Mouse (Mus musculus) mature B cell (primary cell): ENCODE measurements at regions not wholly inside any gene's neighbourhood (a gene's known extent, or its start where the extent isn't known, plus 50 kb on each side); places are given as distances from the start of the nearest gene placed in this dataset.
"Not testable (repeated sequence)": the region's sequence is repeated elsewhere in the genome, so short reads cannot be mapped to it uniquely, and the experiment has no call there.

ENCODE experiments used
- in situ Hi-C: fragments of 300-500 bp; cut with MboI; formaldehyde crosslinking; loops from 2 replicates; pipeline ENCODE4 v1.14.3; 2019

DNA sequence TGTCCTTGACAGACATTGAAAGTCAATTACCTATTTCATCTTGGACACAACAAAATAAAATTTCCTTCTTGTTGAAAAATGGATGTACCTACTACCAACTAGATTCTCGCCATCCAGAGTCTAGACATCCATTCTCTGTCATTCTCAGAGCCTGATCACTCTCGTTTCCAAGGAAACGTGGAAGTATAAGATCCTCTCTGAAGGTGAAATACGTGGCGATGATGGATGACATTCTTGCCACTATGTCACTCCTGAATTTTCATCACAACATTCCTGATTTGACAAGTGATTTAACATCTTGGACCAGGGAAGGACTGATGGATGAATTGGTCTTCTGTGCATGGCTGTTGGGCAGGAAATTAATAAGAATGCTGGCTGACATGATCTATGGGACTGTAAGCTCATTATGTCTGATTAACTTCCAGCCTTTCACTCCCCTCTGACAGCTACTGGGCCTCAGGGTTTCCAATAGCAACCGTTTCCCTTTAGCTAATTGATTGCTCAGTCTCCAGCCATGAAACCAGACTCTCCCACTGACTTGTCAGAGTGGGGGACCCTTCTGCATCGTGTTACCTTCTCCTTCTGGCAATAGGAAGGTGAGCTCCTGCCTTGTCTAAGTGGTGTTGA is 140.7 kb upstream of the Gm12728 start:
- in situ Hi-C loops, result no loop called here

GRCm38 (mm10) chr4:105649447-105649833 is 140.2 kb upstream of the Gm12728 start:
- in situ Hi-C loops, result no loop called here

GRCm38 (mm10) chr4:105656071-105656655 is 133.5 kb upstream of the Gm12728 start:
- in situ Hi-C loops, result no loop called here

- in situ Hi-C loops, result no loop called here
Observed at GRCm38 (mm10) chr4:105658581-105658980, 131.1 kb upstream of the Gm12728 start.

- in situ Hi-C loops, result no loop called here
Observed at GRCm38 (mm10) chr4:105676690-105677089, 113.0 kb upstream of the Gm12728 start.

DNA sequence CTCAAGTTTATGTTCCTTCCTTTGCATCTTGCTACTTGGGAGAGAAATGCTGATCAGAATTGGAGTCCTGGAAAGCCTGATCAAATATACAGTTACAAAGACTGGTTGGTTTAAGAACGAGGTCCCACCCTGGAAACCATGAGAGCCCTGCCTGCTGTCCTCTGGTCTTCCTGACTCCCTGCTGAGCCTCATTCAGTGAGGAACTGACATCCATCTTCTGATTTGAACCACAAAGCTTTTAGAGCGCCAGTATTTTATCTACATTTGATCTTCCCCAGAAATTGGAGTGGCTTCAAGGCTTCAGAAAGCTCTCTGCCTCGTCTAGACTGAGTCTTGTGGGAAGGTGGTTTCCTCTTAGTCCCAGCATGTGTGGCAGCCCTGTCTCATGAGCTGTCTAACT is 99.0 kb upstream of the Gm12728 start:
- in situ Hi-C loops, result no loop called here

GRCm38 (mm10) chr4:105692380-105692779 is 97.3 kb upstream of the Gm12728 start:
- in situ Hi-C loops, result no loop called here

DNA sequence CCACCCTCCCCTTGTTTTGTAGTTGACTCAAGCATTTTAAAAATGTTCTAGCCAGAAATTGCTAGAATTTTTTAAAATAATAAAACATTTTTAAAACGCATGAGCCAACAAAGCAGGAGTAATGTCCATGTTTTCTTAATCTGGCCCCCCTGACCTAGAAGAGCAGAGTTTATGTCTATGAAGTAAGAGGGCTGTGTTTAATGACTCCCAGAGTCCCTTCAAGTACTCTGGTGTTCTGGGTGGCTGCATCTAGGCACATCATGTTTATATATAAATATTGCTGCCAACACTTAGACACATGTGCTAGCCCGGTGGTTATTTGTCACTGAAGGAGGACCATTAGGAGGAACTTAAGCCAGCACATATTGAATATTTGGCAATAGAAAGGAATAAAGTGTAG is 93.8 kb upstream of the Gm12728 start:
- in situ Hi-C loops, result no loop called here

GRCm38 (mm10) chr4:105697123-105697522 is 92.5 kb upstream of the Gm12728 start:
- in situ Hi-C loops, result no loop called here

DNA sequence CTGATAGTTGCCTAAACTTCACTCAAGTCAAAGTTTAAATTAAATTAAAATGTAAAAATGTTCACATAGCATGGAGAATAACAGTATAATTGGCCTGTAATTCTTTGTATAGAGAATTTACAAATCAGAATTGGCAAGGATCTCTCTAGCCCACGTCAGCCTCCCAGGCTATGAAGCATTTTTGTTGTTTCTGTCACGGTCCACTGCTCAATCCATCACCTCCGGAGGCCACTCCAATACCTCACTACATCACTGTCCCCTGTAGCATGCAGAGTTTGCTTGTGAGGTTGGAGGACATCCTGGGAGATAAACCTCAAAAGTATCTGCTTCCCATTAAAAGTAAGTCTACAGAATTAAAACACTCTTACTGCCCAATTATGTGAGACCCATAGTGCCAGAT is 87.6 kb upstream of the Gm12728 start:
- in situ Hi-C loops, result no loop called here

DNA sequence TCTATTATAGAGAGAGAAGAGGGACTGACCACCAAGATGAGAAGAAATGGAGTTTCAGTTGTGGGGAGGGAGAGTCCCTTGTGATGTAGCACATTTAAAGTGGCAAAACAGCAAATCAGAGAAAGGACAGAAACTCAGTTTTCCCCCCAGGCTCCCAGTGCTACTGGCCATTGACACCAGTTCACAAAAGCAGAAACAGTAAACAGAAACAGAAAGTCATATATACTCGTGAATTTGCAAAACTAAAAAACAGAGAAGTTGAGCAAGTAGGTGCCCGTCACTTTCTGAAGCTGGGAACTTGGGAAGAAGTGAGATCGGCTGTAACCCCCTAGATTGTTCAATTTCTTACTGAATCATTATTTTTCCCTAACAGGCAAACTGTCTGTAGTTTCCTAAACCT is 86.3 kb upstream of the Gm12728 start:
- in situ Hi-C loops, result no loop called here

- in situ Hi-C loops, result no loop called here
Observed at GRCm38 (mm10) chr4:105704271-105704670, 85.4 kb upstream of the Gm12728 start.

GRCm38 (mm10) chr4:105705996-105706395 is 83.7 kb upstream of the Gm12728 start:
- in situ Hi-C loops, result no loop called here

DNA sequence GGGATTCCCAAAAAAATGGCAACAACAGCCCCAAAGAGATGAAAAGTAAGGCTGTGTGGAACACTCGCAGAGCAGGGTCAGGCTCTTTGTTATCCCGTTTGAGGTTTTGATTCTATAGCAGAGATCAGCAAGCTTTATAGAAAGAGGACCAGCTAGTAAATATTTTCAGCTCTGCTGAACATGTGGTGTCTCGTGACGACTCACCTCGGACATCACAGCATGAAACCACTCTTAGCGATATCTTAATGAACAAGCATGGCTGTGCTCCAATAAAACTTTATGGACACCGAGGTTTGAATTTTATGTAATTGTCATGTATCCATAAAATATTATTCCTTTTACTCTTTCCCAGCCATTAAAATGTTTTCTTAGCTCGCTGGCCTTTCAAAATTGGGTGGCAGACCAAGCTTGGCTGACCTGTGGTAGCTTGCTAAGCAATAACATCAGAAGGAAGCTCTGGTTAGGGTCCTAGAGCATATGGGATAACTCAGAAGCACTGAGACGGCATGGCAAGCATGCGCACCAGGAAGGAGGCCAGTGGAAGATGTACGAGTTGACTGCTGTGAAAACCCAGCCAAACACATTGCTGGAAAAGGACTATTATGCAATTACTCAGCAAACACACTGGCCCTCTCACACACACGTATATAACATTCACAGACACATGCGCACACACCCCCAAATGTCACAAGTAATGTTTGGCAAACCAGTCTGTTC is 81.4 kb upstream of the Gm12728 start:
- in situ Hi-C loops, result no loop called here

DNA sequence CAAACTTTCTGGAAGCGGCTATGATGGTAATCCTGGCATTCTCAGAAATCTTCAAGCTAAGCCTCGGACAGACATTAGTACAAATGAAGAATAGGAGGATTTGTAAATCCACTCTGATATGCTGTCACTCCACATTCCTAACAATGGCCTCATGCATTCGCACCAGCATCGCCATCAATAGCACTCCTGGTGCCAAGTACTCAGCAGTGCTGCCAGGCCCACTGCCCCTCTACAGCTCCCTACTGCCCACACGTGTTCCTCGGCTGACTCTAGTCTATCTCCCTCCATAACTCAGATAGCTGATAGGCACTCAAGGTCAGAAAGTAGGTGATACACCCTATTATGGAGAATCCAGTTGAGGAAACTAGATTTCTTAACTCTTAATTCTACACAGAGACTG is 75.7 kb upstream of the Gm12728 start:
- in situ Hi-C loops, result no loop called here

- in situ Hi-C loops, result no loop called here
Observed at GRCm38 (mm10) chr4:105718080-105718479, 71.6 kb upstream of the Gm12728 start.

- in situ Hi-C loops, result no loop called here
Observed at GRCm38 (mm10) chr4:105728696-105729095, 61.0 kb upstream of the Gm12728 start.

- in situ Hi-C loops, result no loop called here
Observed at GRCm38 (mm10) chr4:105730900-105731299, 58.8 kb upstream of the Gm12728 start.

DNA sequence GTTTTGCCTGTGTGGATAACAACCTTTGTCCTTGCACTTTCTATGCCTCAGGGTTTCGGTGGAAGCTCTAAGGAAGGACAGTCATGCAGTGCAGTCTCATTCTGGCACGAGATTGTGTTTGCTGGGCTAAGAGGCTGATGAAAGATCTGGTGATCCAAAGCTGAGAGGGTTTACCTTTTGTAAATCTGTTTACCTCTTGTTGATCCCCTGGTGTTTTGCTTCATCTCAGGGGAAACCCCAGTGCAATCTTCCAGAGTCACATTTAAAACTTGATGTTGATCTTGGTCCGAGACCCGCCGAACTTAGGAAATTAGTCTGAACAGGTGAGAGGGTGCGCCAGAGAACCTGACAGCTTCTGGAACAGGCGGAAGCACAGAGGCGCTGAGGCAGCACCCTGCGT is 54.6 kb upstream of the Gm12728 start:
- in situ Hi-C loops, result not testable (repeated sequence)
